In genomic region chr1:185684638-185685037, GRCm38 (mm10) we compare ENCODE assay signal across 9 mouse cellular contexts.
DNase-seq lines count a peak whose midpoint lies in the region; ATAC-seq and TF ChIP-seq lines count a peak whose summit lies in the region.
"Had no signal": no experiment of that assay in that cellular context is flagged by ENCODE, and none has a peak within 500 bp of the region (broad histone marks: within the 10 kb centered on the region; RNA-seq: fewer than 3 reads in every experiment).

No protein-coding gene starts in this region.

- 76% methylated on average over 9 of the region's 9 CpGs for WGBS in limb, embryonic 11.5 days
- 73% methylated on average over 9 of the region's 9 CpGs for WGBS in limb, embryonic 10.5 days
- WGBS in liver, adult 2 months, result 76% methylated on average over 9 of the region's 9 CpGs

- no peaks in the 10 kb centered on the region for H3K9me3 ChIP-seq in limb, embryonic 11.5 days (ENCODE audit: control insufficient read depth, low read length)
- H3K9me3 ChIP-seq in limb, embryonic 10.5 days (replicated peaks), result no peaks in the 10 kb centered on the region
- H3K9me3 ChIP-seq: limb, embryonic 12.5 days had no signal

- H3K27ac ChIP-seq in limb, embryonic 11.5 days (replicated peaks; ENCODE audit: low read depth, low read length), result no peak overlapping the region
- H3K27ac ChIP-seq in limb, embryonic 10.5 days, result no peak overlapping the region
- no peak overlapping the region for H3K27ac ChIP-seq in liver, adult 2 months (replicated peaks; ENCODE audit: insufficient read depth, low read depth, low read length)
- H3K27ac ChIP-seq: limb, embryonic 12.5 days had no signal

- peak; percentile 78 for TF ChIP-seq CTCF in liver, adult 2 months (IDR thresholded peaks at IDR 0.05; ENCODE audit: low read depth, low read length)

- no peak overlapping the region for H3K4me2 ChIP-seq in limb, embryonic 11.5 days (ENCODE audit: low read depth, severe bottlenecking)
- H3K4me2 ChIP-seq: limb, embryonic 12.5 days had no signal

- no peaks in the 10 kb centered on the region for H3K79me2 ChIP-seq in liver, adult 2 months (ENCODE audit: control insufficient read depth, insufficient read depth, low read length)

- H3K27me3 ChIP-seq in limb, embryonic 11.5 days (ENCODE audit: control insufficient read depth, insufficient read depth, low read length), result no peaks in the 10 kb centered on the region
- H3K27me3 ChIP-seq in limb, embryonic 10.5 days (ENCODE audit: low read depth, poor library complexity, severe bottlenecking), result 0 out of 2 replicates have a peak, but pooled peaks cover 6% of the 10 kb centered on the region
- no peaks in the 10 kb centered on the region for H3K27me3 ChIP-seq in liver, adult 2 months (ENCODE audit: control insufficient read depth, insufficient read depth, low read length)

- 0 out of 2 replicates have a peak, but pooled peaks cover 3% of the 10 kb centered on the region for H3K4me1 ChIP-seq in limb, embryonic 11.5 days (ENCODE audit: control insufficient read depth, insufficient read depth, low read length)
- H3K4me1 ChIP-seq in limb, embryonic 10.5 days, result peaks cover 9% of the 10 kb centered on the region
- H3K4me1 ChIP-seq in liver, adult 2 months (ENCODE audit: control insufficient read depth, insufficient read depth, low read length), result no peaks in the 10 kb centered on the region

- H3K9ac ChIP-seq in limb, embryonic 11.5 days (ENCODE audit: low read length), result no peak overlapping the region
- no peak overlapping the region for H3K9ac ChIP-seq in liver, adult 2 months (ENCODE audit: low read depth, low read length)
- H3K9ac ChIP-seq: limb, embryonic 12.5 days had no signal

- peak; percentile 4 for DNase-seq in cerebellum, adult 9-10 months
- no peak for DNase-seq in cerebellum, adult 9-11 months
- DNase-seq in limb, embryonic 11.5 days (ENCODE audit: low spot score), result peak; percentile 51
- no peak for DNase-seq in limb, embryonic 10.5 days (ENCODE audit: low spot score)
- DNase-seq in adrenal gland, postnatal 25 days, result peak; percentile 48
- peak; percentile 13 for DNase-seq in liver, adult 2 months (ENCODE audit: extremely low read depth, low read depth, low spot score)
- DNase-seq in urinary bladder, adult 2 months (ENCODE audit: low spot score), result no peak

- TF ChIP-seq POLR2A in liver, adult 2 months (IDR thresholded peaks at IDR 0.05; ENCODE audit: extremely low read depth, insufficient read depth, low read length), result no peak

- no peak overlapping the region for H3K4me3 ChIP-seq in limb, embryonic 11.5 days (ENCODE audit: low read depth, low read length)
- H3K4me3 ChIP-seq in limb, embryonic 10.5 days, result no peak overlapping the region
- no peak overlapping the region for H3K4me3 ChIP-seq in liver, adult 2 months (ENCODE audit: insufficient read depth, low read depth, low read length)
- H3K4me3 ChIP-seq: limb, embryonic 12.5 days had no signal

- H3K36me3 ChIP-seq in limb, embryonic 11.5 days (ENCODE audit: control insufficient read depth, insufficient read depth, low read length), result no peaks in the 10 kb centered on the region
- no peaks in the 10 kb centered on the region for H3K36me3 ChIP-seq in limb, embryonic 10.5 days
- H3K36me3 ChIP-seq in liver, adult 2 months (ENCODE audit: control insufficient read depth, insufficient read depth, low read length), result no peaks in the 10 kb centered on the region
- H3K36me3 ChIP-seq: limb, embryonic 12.5 days had no signal

- ATAC-seq in limb, embryonic 11.5 days (ENCODE audit: insufficient number of reproducible peaks, low FRiP score, low TSS enrichment, low read depth), result no peak
- ATAC-seq in inflammation-experienced regulatory T-cells, adult 6 months, result no peak

Comparison
In these comparisons a context has a peak if more than half of its experiments do, and no peak if none do; other contexts are left out.
1. DNase-seq: peak in cerebellum, adult 9-10 months (single experiment), limb, embryonic 11.5 days (single experiment), adrenal gland, postnatal 25 days (single experiment) and liver, adult 2 months (single experiment); none in cerebellum, adult 9-11 months (single experiment), limb, embryonic 10.5 days (single experiment) and urinary bladder, adult 2 months (single experiment).